Mouse (Mus musculus) adipose tissue, adult 10 weeks (tissue): ENCODE results near the gene Myof. TPM values are rescaled to one million over a fixed set of nuclear protein-coding genes. Genes with fewer than 3 reads are reported as not detected.

Source experiments
- polyA plus RNA-seq: library from polyadenylated mRNA; stranded (reverse); fragments of 350-450 nt; fragmentation: Illumina TruSeq; extraction: RNeasy Lipid Tissue Mini Kit (QIAGEN cat#74804); gene quantifications from one replicate; pipeline ENCODE4 v1.2.3, GENCODE M21; 2014; ENCODE audit warnings: low read depth, low replicate concordance

Myof gene
- 62.4 TPM for polyA plus RNA-seq

DNA sequence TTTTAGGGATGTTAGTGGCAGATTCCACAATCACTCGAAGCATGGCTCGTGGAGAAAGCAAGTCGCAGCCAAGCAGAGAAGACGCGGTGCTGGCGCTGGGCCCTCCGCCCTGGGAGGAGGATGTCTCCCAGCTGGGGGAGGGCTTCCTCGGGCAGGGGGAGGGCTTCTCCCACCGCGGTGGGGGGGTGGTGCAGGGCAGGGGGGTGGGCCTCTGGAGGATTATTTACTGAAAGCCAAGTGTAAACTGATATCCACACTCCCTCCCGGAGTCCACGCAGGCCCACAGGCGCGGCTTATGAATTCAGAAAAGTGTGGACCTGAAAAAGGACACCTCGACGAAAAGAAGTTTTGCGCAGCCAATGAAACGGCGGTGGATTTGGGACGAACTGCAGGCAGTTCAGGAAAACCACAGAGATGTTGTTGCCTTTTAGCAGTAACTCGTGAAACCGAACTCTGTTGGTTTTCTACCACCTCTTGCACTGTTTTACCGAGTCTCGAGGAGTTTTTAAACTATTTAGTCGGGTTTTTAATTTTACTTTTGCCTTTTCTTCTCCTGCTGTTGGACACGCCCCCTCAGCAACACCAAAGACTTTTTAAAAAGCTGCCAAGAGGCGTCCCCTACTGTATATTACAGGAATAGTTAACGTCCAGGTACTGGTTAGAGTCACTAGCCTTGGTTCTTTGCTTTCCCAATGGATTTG is at the start of gene Myof:
Myof (minus strand) TSS at position 297 of the 701 bp plus-strand sequence.

DNA sequence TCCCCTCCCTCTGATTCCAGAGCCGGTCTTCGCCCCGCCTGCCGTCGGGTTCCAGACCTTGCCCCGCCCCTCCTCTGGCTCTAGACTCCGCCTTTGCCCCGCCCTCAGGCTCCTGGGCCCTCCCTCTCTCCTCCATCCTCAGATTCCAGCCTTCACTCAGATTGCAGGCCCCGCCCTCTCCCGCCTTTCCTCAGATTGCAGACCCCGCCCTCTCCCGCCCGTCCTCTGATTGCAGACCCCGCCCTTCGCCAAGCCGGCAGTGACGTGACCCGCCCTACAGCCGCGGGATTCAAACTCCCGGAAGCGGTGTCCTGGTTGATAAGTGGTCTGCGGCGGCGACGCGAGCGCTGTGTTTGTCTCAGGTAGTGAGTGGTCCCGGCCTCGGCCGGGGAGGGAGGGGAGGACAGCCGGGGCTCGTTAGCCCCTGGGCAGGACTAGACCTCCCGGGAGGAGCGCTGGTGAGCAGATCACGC is 11.4 kb upstream of the Myof start, which contains the start of gene Cep55:
Cep55 (plus strand) TSS at position 292 of the 473 bp plus-strand sequence.

Other genes starting within 250 kb of the Myof start
- 1.2 TPM for gene Cep55, start 11.4 kb upstream of the Myof start, polyA plus RNA-seq
- gene Ffar4, start 53.5 kb upstream of the Myof start, polyA plus RNA-seq: 18.8 TPM
- 248 TPM for gene Rbp4, start 81.7 kb upstream of the Myof start, polyA plus RNA-seq
- not detected for gene Pde6c, start 89.2 kb upstream of the Myof start, polyA plus RNA-seq
- 19.0 TPM for gene Fra10ac1, start 180.6 kb upstream of the Myof start, polyA plus RNA-seq
- gene Lgi1, start 221.0 kb upstream of the Myof start, polyA plus RNA-seq: 0.48 TPM